In genomic region chr17:16599671-16600070, GRCm38 (mm10) we compare ENCODE assay signal across 18 mouse cellular contexts.
DNase-seq lines count a peak whose midpoint lies in the region; ATAC-seq and TF ChIP-seq lines count a peak whose summit lies in the region.
"Had no signal": no experiment of that assay in that cellular context is flagged by ENCODE, and none has a peak within 500 bp of the region (broad histone marks: within the 10 kb centered on the region; RNA-seq: fewer than 3 reads in every experiment).

No protein-coding gene starts in this region.

- H3K4me3 ChIP-seq in hindbrain, postnatal 0 days (ENCODE audit: low read length): no peak overlapping the region
- H3K4me3 ChIP-seq in hindbrain, embryonic 13.5 days: no peak overlapping the region
- H3K4me3 ChIP-seq in forebrain, embryonic 16.5 days (replicated peaks; ENCODE audit: low read length): no peak overlapping the region
- H3K4me3 ChIP-seq: limb, embryonic 13.5 days; liver, embryonic 15.5 days; megakaryocyte, embryonic 14.5 days; neural tube, embryonic 13.5 days had no signal

- H3K4me1 ChIP-seq in hindbrain, postnatal 0 days (ENCODE audit: insufficient read depth, low read length): no peaks in the 10 kb centered on the region
- no peaks in the 10 kb centered on the region for H3K4me1 ChIP-seq in hindbrain, embryonic 13.5 days (replicated peaks)
- no peaks in the 10 kb centered on the region for H3K4me1 ChIP-seq in forebrain, embryonic 16.5 days (replicated peaks; ENCODE audit: control insufficient read depth, insufficient read depth, low read length)
- H3K4me1 ChIP-seq: limb, embryonic 13.5 days; liver, embryonic 15.5 days; megakaryocyte, embryonic 14.5 days; neural tube, embryonic 13.5 days had no signal

- 24% methylated on average over 3 of the region's 3 CpGs for WGBS in hindbrain, postnatal 0 days
- 49% methylated on average over 3 of the region's 3 CpGs for WGBS in hindbrain, embryonic 13.5 days
- 11% methylated on average over 3 of the region's 3 CpGs for WGBS in forebrain, embryonic 16.5 days

- DNase-seq in embryo, embryonic 11 days: peak; percentile 13
- DNase-seq in embryo, embryonic 9.5 days (ENCODE audit: extremely low spot score): no peak
- peak; percentile 53 for DNase-seq in hindbrain, postnatal 0 days (ENCODE audit: low spot score)
- DNase-seq in adipocyte (ENCODE audit: low spot score): peak; percentile 12
- no peak for DNase-seq in adrenal gland, adult 2 months
- DNase-seq: gastrocnemius, postnatal 25 days; lung, postnatal 10 days; spleen, adult 18-20 months; thymus, adult 18-20 months had no signal

- ATAC-seq in hindbrain, postnatal 0 days: peak; percentile 56; the same call in 1 of the 2 replicates
- no peak for ATAC-seq in hindbrain, embryonic 13.5 days (ENCODE audit: low FRiP score)
- ATAC-seq in forebrain, embryonic 16.5 days: peak; percentile 93
- ATAC-seq: activated CD4-positive, CD25-positive, alpha-beta regulatory T cell, adult 4 months; inflammation-experienced regulatory T-cells, adult 6 months; Patski had no signal

- H3K27me3 ChIP-seq in hindbrain, postnatal 0 days (ENCODE audit: insufficient read depth, low read length): no peaks in the 10 kb centered on the region
- no peaks in the 10 kb centered on the region for H3K27me3 ChIP-seq in hindbrain, embryonic 13.5 days
- H3K27me3 ChIP-seq in forebrain, embryonic 16.5 days (replicated peaks; ENCODE audit: control insufficient read depth, insufficient read depth, low read length): no peaks in the 10 kb centered on the region
- H3K27me3 ChIP-seq: limb, embryonic 13.5 days; liver, embryonic 15.5 days; megakaryocyte, embryonic 14.5 days; neural tube, embryonic 13.5 days; Patski had no signal

- H3K9ac ChIP-seq in hindbrain, postnatal 0 days (replicated peaks; ENCODE audit: low read length): no peak overlapping the region
- no peak overlapping the region for H3K9ac ChIP-seq in hindbrain, embryonic 13.5 days
- H3K9ac ChIP-seq in forebrain, embryonic 16.5 days (replicated peaks; ENCODE audit: low read depth, low read length): no peak overlapping the region
- H3K9ac ChIP-seq: limb, embryonic 13.5 days; liver, embryonic 15.5 days; neural tube, embryonic 13.5 days had no signal

- no peak overlapping the region for H3K27ac ChIP-seq in hindbrain, postnatal 0 days
- no peak overlapping the region for H3K27ac ChIP-seq in hindbrain, embryonic 13.5 days
- no peak overlapping the region for H3K27ac ChIP-seq in forebrain, embryonic 16.5 days (ENCODE audit: low read length)
- H3K27ac ChIP-seq: limb, embryonic 13.5 days; liver, embryonic 15.5 days; neural tube, embryonic 13.5 days had no signal

- no peak overlapping the region for H3K4me2 ChIP-seq in hindbrain, postnatal 0 days (ENCODE audit: low read depth, low read length)
- H3K4me2 ChIP-seq in hindbrain, embryonic 13.5 days: no peak overlapping the region
- no peak overlapping the region for H3K4me2 ChIP-seq in forebrain, embryonic 16.5 days (ENCODE audit: low read length)
- H3K4me2 ChIP-seq: limb, embryonic 13.5 days; liver, embryonic 15.5 days; neural tube, embryonic 13.5 days had no signal

- no peaks in the 10 kb centered on the region for H3K36me3 ChIP-seq in hindbrain, postnatal 0 days (ENCODE audit: insufficient read depth, low read length)
- H3K36me3 ChIP-seq in hindbrain, embryonic 13.5 days: no peaks in the 10 kb centered on the region
- no peaks in the 10 kb centered on the region for H3K36me3 ChIP-seq in forebrain, embryonic 16.5 days (ENCODE audit: control insufficient read depth, insufficient read depth)
- H3K36me3 ChIP-seq: limb, embryonic 13.5 days; liver, embryonic 15.5 days; neural tube, embryonic 13.5 days had no signal

- no peaks in the 10 kb centered on the region for H3K9me3 ChIP-seq in hindbrain, postnatal 0 days (ENCODE audit: low read length)
- no peaks in the 10 kb centered on the region for H3K9me3 ChIP-seq in hindbrain, embryonic 13.5 days
- no peaks in the 10 kb centered on the region for H3K9me3 ChIP-seq in forebrain, embryonic 16.5 days (ENCODE audit: control insufficient read depth, low read length)
- H3K9me3 ChIP-seq: limb, embryonic 13.5 days; liver, embryonic 15.5 days; neural tube, embryonic 13.5 days had no signal

- no peak for TF ChIP-seq CTCF in hindbrain, postnatal 0 days (IDR thresholded peaks at IDR 0.05; ENCODE audit: low read depth)

Comparison
In these comparisons a context has a peak if more than half of its experiments do, and no peak if none do; other contexts are left out.
1. DNase-seq: peak in embryo, embryonic 11 days (single experiment), hindbrain, postnatal 0 days (single experiment) and adipocyte (single experiment); none in embryo, embryonic 9.5 days (single experiment) and adrenal gland, adult 2 months (single experiment).